Comparison of ENCODE assay signal across 8 mouse cellular contexts in the genomic region with DNA sequence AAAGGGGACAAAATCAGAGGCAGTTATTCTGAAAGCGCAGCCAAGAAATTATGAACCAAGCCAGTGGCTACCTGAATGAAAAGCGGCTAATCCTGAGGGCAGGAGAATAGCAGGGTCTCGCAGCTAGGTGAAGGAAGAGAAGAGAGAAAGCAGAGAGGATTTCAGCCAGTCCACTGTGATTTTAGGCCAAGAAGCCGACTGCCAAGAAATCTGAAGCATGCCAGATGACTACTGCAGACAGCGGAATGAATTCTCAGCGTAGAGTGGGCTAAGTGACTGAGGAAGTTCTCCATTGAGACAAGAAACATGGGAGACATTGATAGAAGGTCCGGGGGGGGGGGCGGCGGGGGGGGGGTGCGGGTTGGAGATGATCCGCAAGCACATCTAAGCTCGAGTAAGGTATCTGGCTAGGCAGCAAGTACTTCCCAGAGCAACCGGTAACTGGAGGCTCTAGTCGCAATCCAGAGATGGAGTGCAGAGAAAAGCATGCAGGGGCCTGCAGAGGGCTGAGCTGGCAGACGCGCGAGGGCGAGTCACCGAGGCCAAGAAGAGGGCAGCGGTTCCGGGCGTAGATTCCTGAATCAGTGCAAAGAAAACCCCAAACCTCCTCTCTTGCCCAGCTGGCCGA. TPM values are rescaled to one million over a fixed set of nuclear protein-coding genes. Genes with fewer than 3 reads are reported as not detected.
A peak's percentile ranks its signal among the peaks of the same experiment; 100 is the strongest.
DNase-seq lines count a peak whose midpoint lies in the region; ATAC-seq and TF ChIP-seq lines count a peak whose summit lies in the region.

No protein-coding gene starts in this region.

- no peak for TF ChIP-seq EP300 in liver, embryonic 14.5 days (IDR thresholded peaks at IDR 0.05; ENCODE audit: low read depth)

- 5% methylated on average over 23 of the region's 23 CpGs for WGBS in heart, embryonic 10.5 days
- 5% methylated on average over 23 of the region's 23 CpGs for WGBS in heart, embryonic 16.5 days
- 9% methylated on average over 23 of the region's 23 CpGs for WGBS in liver, embryonic 14.5 days (ENCODE audit: insufficient replicate concordance)
- WGBS in neural tube, embryonic 12.5 days, result 8% methylated on average over 23 of the region's 23 CpGs

- in situ Hi-C loops in ES-E14 (cut with MboI; ENCODE audit: low sequenced_read_pairs in 2 of 2, unreplicated experiment in 2 of 2), result no loop called here

- TF ChIP-seq CTCF in liver, embryonic 14.5 days (IDR thresholded peaks at IDR 0.05; ENCODE audit: low read depth), result no peak

- H3K9me3 ChIP-seq in heart, embryonic 10.5 days, result no peaks in the 10 kb centered on the region
- no peaks in the 10 kb centered on the region for H3K9me3 ChIP-seq in ES-E14 (ENCODE audit: control insufficient read depth, insufficient read depth, low read depth, low read length)
- peaks cover 8% of the 10 kb centered on the region for H3K9me3 ChIP-seq in heart, embryonic 16.5 days (replicated peaks; ENCODE audit: control insufficient read depth, low read length)
- no peaks in the 10 kb centered on the region for H3K9me3 ChIP-seq in liver, embryonic 14.5 days (ENCODE audit: control insufficient read depth, low read length)
- no peaks in the 10 kb centered on the region for H3K9me3 ChIP-seq in neural tube, embryonic 12.5 days

- DNase-seq in heart, embryonic 10.5 days (ENCODE audit: low spot score), result no peak
- DNase-seq in heart, postnatal 25 days (ENCODE audit: low spot score), result no peak
- no peak for DNase-seq in ES-E14 (ENCODE audit: low read depth, low spot score)
- DNase-seq in embryo, embryonic 10.5 days (ENCODE audit: low spot score), result peak; percentile 14
- DNase-seq in liver, embryonic 14.5 days (ENCODE audit: low read depth in 3 of 3, low spot score in 3 of 3), result no peak
- DNase-seq in yolk sac, embryonic 10.5 days (ENCODE audit: low spot score), result no peak

- H3K4me3 ChIP-seq in heart, embryonic 10.5 days, result peak overlapping the region; percentile 73
- H3K4me3 ChIP-seq in ES-E14 (ENCODE audit: insufficient read depth in 1 of 2, low read depth in 1 of 2, low read length in 2 of 2, poor library complexity in 1 of 2, severe bottlenecking in 1 of 2), result peak overlapping the region; percentile 85
- H3K4me3 ChIP-seq in heart, embryonic 16.5 days (ENCODE audit: low read length), result peak overlapping the region; percentile 61
- H3K4me3 ChIP-seq in liver, embryonic 14.5 days (ENCODE audit: insufficient read depth in 1 of 2, low read depth in 2 of 2, low read length in 2 of 2), result peak overlapping the region; percentile 74 to 78
- peak overlapping the region; percentile 83 for H3K4me3 ChIP-seq in neural tube, embryonic 12.5 days

- peak; percentile 46; the same call in 1 of the 2 replicates for ATAC-seq in heart, embryonic 16.5 days (replicated peaks; ENCODE audit: extremely low read depth, insufficient read depth, low FRiP score)
- peak; percentile 52; the same call in 1 of the 2 replicates for ATAC-seq in liver, embryonic 14.5 days (ENCODE audit: insufficient read depth)
- peak; percentile 26 for ATAC-seq in neural tube, embryonic 12.5 days (ENCODE audit: low FRiP score, low read depth)

- H3K27ac ChIP-seq in heart, embryonic 10.5 days, result peak overlapping the region; percentile 80
- no peak overlapping the region for H3K27ac ChIP-seq in ES-E14 (ENCODE audit: insufficient read depth, low read depth, low read length, poor library complexity, severe bottlenecking)
- peak overlapping the region; percentile 58 for H3K27ac ChIP-seq in heart, embryonic 16.5 days (ENCODE audit: low read length)
- H3K27ac ChIP-seq in liver, embryonic 14.5 days, result no peak overlapping the region
- no peak overlapping the region; the same call in 1 of the 2 replicates for H3K27ac ChIP-seq in neural tube, embryonic 12.5 days

- intact Hi-C loops in heart, postnatal 25 days (cut with DNase I), result no loop called here

- H3K27me3 ChIP-seq in heart, embryonic 10.5 days (ENCODE audit: insufficient read depth, poor library complexity, severe bottlenecking), result no peaks in the 10 kb centered on the region
- H3K27me3 ChIP-seq in heart, embryonic 16.5 days (ENCODE audit: control insufficient read depth, insufficient read depth, low read length), result no peaks in the 10 kb centered on the region
- H3K27me3 ChIP-seq in liver, embryonic 14.5 days (ENCODE audit: control insufficient read depth, insufficient read depth, low read length), result no peaks in the 10 kb centered on the region
- H3K27me3 ChIP-seq in neural tube, embryonic 12.5 days (replicated peaks), result no peaks in the 10 kb centered on the region

- peak overlapping the region; percentile 80 for H3K9ac ChIP-seq in ES-E14 (ENCODE audit: insufficient read depth, low read depth, low read length, poor library complexity, severe bottlenecking)
- H3K9ac ChIP-seq in heart, embryonic 16.5 days (ENCODE audit: low read length), result peak overlapping the region; percentile 61
- peak overlapping the region; percentile 62 for H3K9ac ChIP-seq in liver, embryonic 14.5 days (replicated peaks)
- peak overlapping the region; percentile 70 for H3K9ac ChIP-seq in neural tube, embryonic 12.5 days

- H3K4me2 ChIP-seq in heart, embryonic 16.5 days (ENCODE audit: low read depth, low read length), result peak overlapping the region; percentile 76
- H3K4me2 ChIP-seq in liver, embryonic 14.5 days (ENCODE audit: low read depth), result peak overlapping the region; percentile 91
- peak overlapping the region; percentile 92 for H3K4me2 ChIP-seq in neural tube, embryonic 12.5 days (replicated peaks)

- peaks cover 11% of the 10 kb centered on the region for H3K4me1 ChIP-seq in heart, embryonic 10.5 days
- H3K4me1 ChIP-seq in ES-E14 (ENCODE audit: control insufficient read depth in 2 of 2, insufficient read depth in 2 of 2, low read length in 2 of 2, poor library complexity in 1 of 2), result no peaks in the 10 kb centered on the region
- peaks cover 9% of the 10 kb centered on the region; the same call in 1 of the 2 replicates for H3K4me1 ChIP-seq in heart, embryonic 16.5 days (ENCODE audit: control insufficient read depth, insufficient read depth, low read length)
- H3K4me1 ChIP-seq in liver, embryonic 14.5 days (replicated peaks; ENCODE audit: control insufficient read depth in 2 of 2, insufficient read depth in 2 of 2, low read length in 1 of 2), result peaks cover 0 to 3% of the 10 kb centered on the region in 2 experiments; a peak in 2 of 4 replicates
- H3K4me1 ChIP-seq in neural tube, embryonic 12.5 days, result peaks cover 9% of the 10 kb centered on the region

- H3K36me3 ChIP-seq in heart, embryonic 10.5 days, result peaks cover 6% of the 10 kb centered on the region
- no peaks in the 10 kb centered on the region for H3K36me3 ChIP-seq in ES-E14 (ENCODE audit: control insufficient read depth, insufficient read depth, low read length, poor library complexity, severe bottlenecking)
- 0 out of 2 replicates have a peak, but pooled peaks cover 3% of the 10 kb centered on the region for H3K36me3 ChIP-seq in heart, embryonic 16.5 days (ENCODE audit: control insufficient read depth, insufficient read depth)
- H3K36me3 ChIP-seq in liver, embryonic 14.5 days (replicated peaks; ENCODE audit: control insufficient read depth, insufficient read depth, low read depth), result no peaks in the 10 kb centered on the region
- H3K36me3 ChIP-seq in neural tube, embryonic 12.5 days, result 0 out of 2 replicates have a peak, but pooled peaks cover 5% of the 10 kb centered on the region

TF ChIP-seq in ES-E14, 5 proteins besides CTCF, POLR2A, EP300 and RAD21:
- TF ChIP-seq MAFK (IDR thresholded peaks at IDR 0.05; ENCODE audit: insufficient read depth, low read depth, low read length) (no peak), ZNF384 (IDR thresholded peaks at IDR 0.05; ENCODE audit: low read depth, low read length) (no peak), ZC3H11A (IDR thresholded peaks at IDR 0.05; ENCODE audit: borderline replicate concordance, low read depth, low read length) (no peak), HCFC1 (IDR thresholded peaks at IDR 0.05; ENCODE audit: borderline replicate concordance, insufficient read depth, low read length) (no peak), CHD2 (IDR thresholded peaks at IDR 0.05; ENCODE audit: low read depth, low read length) (no peak)

RNA-seq across cellular contexts. Expression of gene Cep164, which starts 0.7 kb away (rescaled TPM):
- 15.9 and 16.9 TPM in 2 replicates for polyA plus RNA-seq in heart, embryonic 10.5 days (2016; fragmentation: Nextera tagmentation; extraction: Ambion mirVana)
- 1 to 10 TPM; 5.8 to 6.4 TPM for total RNA-seq in heart, postnatal 25 days (2021)
- total RNA-seq in ES-E14 (2012; rRNA removed), result 19.1 and 20.0 TPM in 2 replicates
- polyA plus RNA-seq in heart, embryonic 16.5 days (2015; fragmentation: Nextera tagmentation; extraction: Ambion mirVana), result 14.3 and 14.7 TPM in 2 replicates
- 4.9 and 5.7 TPM in 2 replicates for polyA plus RNA-seq in liver, embryonic 14.5 days (2012; rRNA removed)
- polyA plus RNA-seq in liver, embryonic 14.5 days (2014; fragmentation: Nextera tagmentation; extraction: Ambion mirVana), result 3.7 and 4.0 TPM in 2 replicates
- 16.3 and 18.0 TPM in 2 replicates for polyA plus RNA-seq in neural tube, embryonic 12.5 days (2016; fragmentation: Nextera tagmentation; extraction: Ambion mirVana)

RNA-seq across cellular contexts. Expression of gene Bace1, which starts 10.6 kb away (rescaled TPM):
- polyA plus RNA-seq in heart, embryonic 10.5 days (2016; fragmentation: Nextera tagmentation; extraction: Ambion mirVana), result 17.6 and 19.4 TPM in 2 replicates
- 10 to 100 TPM; 31.6 to 33.1 TPM for total RNA-seq in heart, postnatal 25 days (2021)
- total RNA-seq in ES-E14 (2012; rRNA removed), result 13.7 and 18.3 TPM in 2 replicates
- polyA plus RNA-seq in heart, embryonic 16.5 days (2015; fragmentation: Nextera tagmentation; extraction: Ambion mirVana), result 20.0 and 23.8 TPM in 2 replicates
- 3.1 and 3.4 TPM in 2 replicates for polyA plus RNA-seq in liver, embryonic 14.5 days (2012; rRNA removed)
- polyA plus RNA-seq in liver, embryonic 14.5 days (2014; fragmentation: Nextera tagmentation; extraction: Ambion mirVana), result 3.6 and 4.2 TPM in 2 replicates
- 40.6 and 41.6 TPM in 2 replicates for polyA plus RNA-seq in neural tube, embryonic 12.5 days (2016; fragmentation: Nextera tagmentation; extraction: Ambion mirVana)

Comparison
In these comparisons a context has a peak if more than half of its experiments do, and no peak if none do; other contexts are left out.
1. H3K27ac ChIP-seq: peak in heart, embryonic 10.5 days (single experiment) and heart, embryonic 16.5 days (single experiment); none in ES-E14 (single experiment), liver, embryonic 14.5 days (single experiment) and neural tube, embryonic 12.5 days (single experiment).
2. Peak in every context shown above with its lines, with median percentiles within 50 percentile points of each other: H3K4me3 ChIP-seq, H3K9ac ChIP-seq, ATAC-seq and H3K4me2 ChIP-seq.